Mouse (Mus musculus) gastrocnemius, adult 18-20 months (tissue): ENCODE results near the gene Rcvrn. TPM values are rescaled to one million over a fixed set of nuclear protein-coding genes. Genes with fewer than 3 reads are reported as not detected.

Source experiments
- DNase-seq: peaks from one replicate; pipeline ENCODE4 v3.0.0; 2021; ENCODE audit warnings: low spot score
- total RNA-seq, 2 experiments: library from RNA; stranded (reverse); gene quantifications; 2 replicates each; pipeline ENCODE4 v1.2.3; 2021

Rcvrn gene
- total RNA-seq, 2 experiments from 2014 or later, result 0.21 TPM; not detected in 1

DNA sequence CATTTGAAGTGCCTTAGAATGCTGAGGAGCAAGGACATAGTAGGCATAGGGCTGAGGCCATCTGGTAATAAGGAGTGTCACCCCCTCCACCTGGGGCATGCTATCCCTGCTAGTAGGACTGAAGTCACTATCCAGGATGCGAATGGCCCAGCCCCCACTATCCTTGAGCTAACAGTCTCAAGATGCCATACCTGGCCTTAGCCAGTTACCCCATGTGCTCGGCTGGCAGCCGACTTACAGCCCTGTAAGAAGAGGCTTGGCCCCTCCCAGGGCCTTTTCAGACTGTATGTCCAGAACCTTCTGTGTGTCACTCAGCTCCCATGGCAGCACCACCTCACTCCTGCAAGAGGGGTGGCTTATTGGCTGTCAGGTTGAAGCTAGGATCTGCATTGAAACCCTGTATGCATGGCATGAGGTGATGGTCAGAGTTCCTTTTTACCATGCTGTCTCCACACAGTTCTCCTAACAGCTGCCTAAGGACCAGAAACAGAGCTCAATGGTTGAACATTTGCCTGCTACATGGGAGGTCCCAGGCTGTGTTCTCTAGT is 26.6 kb upstream of the Rcvrn start:
- DNase-seq, result no peak

- no peak for DNase-seq
Measured at GRCm38 (mm10) chr11:67670031-67670430, 25.1 kb upstream of the Rcvrn start.

DNA sequence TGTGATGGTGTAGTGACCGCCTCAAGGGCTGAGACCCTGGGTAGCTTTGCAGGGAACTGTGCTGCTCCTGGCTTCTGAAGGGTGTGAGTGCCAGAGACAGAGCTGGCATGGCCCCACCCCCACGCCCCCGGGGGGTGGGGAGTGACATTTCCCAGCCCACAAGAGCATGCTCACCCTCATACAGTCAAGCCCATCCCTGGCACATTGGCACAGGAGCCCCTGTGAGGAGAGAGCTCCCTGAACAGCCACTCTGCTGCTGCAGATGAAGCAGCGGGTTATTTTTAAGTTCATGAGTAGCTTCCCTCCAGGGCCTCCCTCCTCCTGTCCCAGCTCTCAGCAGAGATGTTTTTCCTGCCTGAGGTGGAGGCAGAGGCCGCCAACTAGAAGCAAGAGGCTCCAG is 23.0 kb upstream of the Rcvrn start:
- no peak for DNase-seq

GRCm38 (mm10) chr11:67675562-67676540 is 19.3 kb upstream of the Rcvrn start:
- peak; percentile 65 for DNase-seq

GRCm38 (mm10) chr11:67679300-67679699 is 15.8 kb upstream of the Rcvrn start:
- no peak for DNase-seq

- DNase-seq, result no peak
Measured at GRCm38 (mm10) chr11:67679930-67680329, 15.2 kb upstream of the Rcvrn start.

DNA sequence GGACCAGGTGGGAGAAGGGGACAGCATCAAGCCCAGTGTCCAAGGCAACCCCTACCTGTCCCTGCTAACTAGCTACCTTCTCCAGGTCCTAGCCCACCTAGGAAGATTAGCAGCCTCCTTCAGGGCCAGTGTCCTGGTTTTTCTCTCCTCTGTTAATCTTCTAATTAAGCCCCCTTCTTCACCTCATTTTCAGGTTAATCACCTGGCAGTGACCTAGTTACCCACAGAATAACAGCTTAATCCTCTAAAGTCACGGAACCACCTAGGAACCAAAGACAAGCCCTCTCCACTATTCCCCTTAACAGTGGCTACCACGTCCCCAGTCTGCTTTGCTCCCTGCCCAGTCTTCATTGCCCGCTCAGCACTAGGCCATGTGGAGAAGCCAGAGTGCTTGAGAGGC is 13.3 kb upstream of the Rcvrn start:
- DNase-seq, result no peak

GRCm38 (mm10) chr11:67686109-67686508 is 9.0 kb upstream of the Rcvrn start:
- no peak for DNase-seq

- no peak for DNase-seq
Measured at GRCm38 (mm10) chr11:67712976-67713375, 17.9 kb downstream of the Rcvrn start.

GRCm38 (mm10) chr11:67715382-67715781 is 20.3 kb downstream of the Rcvrn start:
- no peak for DNase-seq

GRCm38 (mm10) chr11:67721485-67721884 is 26.4 kb downstream of the Rcvrn start:
- no peak for DNase-seq

GRCm38 (mm10) chr11:67722399-67723156 is 27.5 kb downstream of the Rcvrn start:
- DNase-seq, result no peak

GRCm38 (mm10) chr11:67723231-67724013 is 28.3 kb downstream of the Rcvrn start:
- no peak for DNase-seq

GRCm38 (mm10) chr11:67727095-67727494 is 32.0 kb downstream of the Rcvrn start:
- DNase-seq, result peak; percentile 68

GRCm38 (mm10) chr11:67728726-67729125 is 33.6 kb downstream of the Rcvrn start:
- DNase-seq, result peak; percentile 46

- DNase-seq, result no peak
Measured at GRCm38 (mm10) chr11:67731056-67731455, 35.9 kb downstream of the Rcvrn start.

- no peak for DNase-seq
Measured at GRCm38 (mm10) chr11:67733726-67734125, 38.6 kb downstream of the Rcvrn start.

DNA sequence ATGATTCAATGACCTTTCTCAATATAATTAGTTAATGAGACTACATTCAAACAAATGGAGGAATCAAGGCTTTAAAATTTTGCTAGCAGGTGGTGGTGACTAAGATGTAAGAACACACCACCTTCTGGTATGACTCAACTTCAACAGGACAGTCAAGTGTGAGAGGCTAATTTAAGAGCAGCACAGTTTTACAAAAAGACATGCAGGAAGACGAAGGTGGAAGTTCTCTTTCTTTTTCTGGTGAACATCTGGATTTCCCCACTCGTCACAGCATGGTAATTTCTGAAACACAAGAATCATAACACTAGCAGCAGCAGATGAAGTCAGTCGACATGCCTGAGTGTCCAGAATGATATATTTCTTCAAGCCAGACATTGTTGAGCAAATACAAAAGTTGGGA is 39.5 kb downstream of the Rcvrn start:
- DNase-seq, result no peak

GRCm38 (mm10) chr11:67738345-67738744 is 43.2 kb downstream of the Rcvrn start:
- DNase-seq, result no peak

- DNase-seq, result no peak
Measured at GRCm38 (mm10) chr11:67738846-67739490, 43.8 kb downstream of the Rcvrn start.

GRCm38 (mm10) chr11:67741569-67741968 is 46.4 kb downstream of the Rcvrn start:
- no peak for DNase-seq
